Mouse (Mus musculus): Measurements from ENCODE around the gene Tmem9b.
A peak's percentile ranks its signal among the peaks of the same experiment; 100 is the strongest.

The Tmem9b gene

GRCm38 (mm10) chr7:109752008-109752925 lies at the start of gene Tmem9b:
Gene Tmem9b, minus strand, starts transcription at chr7:109752875.
- DNase-seq = peak; percentile 91

GRCm38 (mm10) chr7:109800626-109801025 lies 48.0 kb upstream of the Tmem9b start:
- no peak for DNase-seq

- DNase-seq = peak; percentile 28
These were observed 46.5 kb upstream of the Tmem9b start for GRCm38 (mm10) chr7:109799168-109799567.

- peak; percentile 13 for DNase-seq
These were observed 42.9 kb upstream of the Tmem9b start for GRCm38 (mm10) chr7:109795564-109795963.

- DNase-seq = no peak
These were observed 41.9 kb upstream of the Tmem9b start for GRCm38 (mm10) chr7:109794556-109794955.

- DNase-seq = peak; percentile 72
These were observed 40.1 kb upstream of the Tmem9b start for GRCm38 (mm10) chr7:109792759-109793158.

- DNase-seq = no peak
These were observed 38.1 kb upstream of the Tmem9b start for GRCm38 (mm10) chr7:109790818-109791217.

GRCm38 (mm10) chr7:109787860-109788259 lies 35.2 kb upstream of the Tmem9b start:
- no peak for DNase-seq

GRCm38 (mm10) chr7:109783281-109783680 lies 30.6 kb upstream of the Tmem9b start:
- DNase-seq = no peak

GRCm38 (mm10) chr7:109781470-109782203 lies 29.0 kb upstream of the Tmem9b start, which contains the start of gene Nrip3:
Gene Nrip3, minus strand, starts transcription at chr7:109782025.
- peak; percentile 80 for DNase-seq

- DNase-seq = no peak
These were observed 28.4 kb upstream of the Tmem9b start for GRCm38 (mm10) chr7:109781087-109781469.

- DNase-seq = no peak
These were observed 19.6 kb upstream of the Tmem9b start for GRCm38 (mm10) chr7:109772251-109772650.

GRCm38 (mm10) chr7:109768699-109769383 lies 16.2 kb upstream of the Tmem9b start:
- DNase-seq = no peak

GRCm38 (mm10) chr7:109767575-109768350 lies 15.1 kb upstream of the Tmem9b start:
- DNase-seq = no peak

- DNase-seq = no peak
These were observed 11.3 kb upstream of the Tmem9b start for GRCm38 (mm10) chr7:109764009-109764408.

- DNase-seq = peak; percentile 46
These were observed 3.6 kb upstream of the Tmem9b start for GRCm38 (mm10) chr7:109756291-109756690.

GRCm38 (mm10) chr7:109754034-109754433 lies 1.4 kb upstream of the Tmem9b start:
- DNase-seq = no peak

GRCm38 (mm10) chr7:109751427-109752007 lies 1.2 kb downstream of the Tmem9b start:
- DNase-seq = peak; percentile 23

GRCm38 (mm10) chr7:109747747-109748146 lies 4.9 kb downstream of the Tmem9b start:
- DNase-seq = peak; percentile 23

GRCm38 (mm10) chr7:109741703-109742102 lies 11.0 kb downstream of the Tmem9b start:
- DNase-seq = no peak

GRCm38 (mm10) chr7:109741060-109741459 lies 11.6 kb downstream of the Tmem9b start:
- no peak for DNase-seq

GRCm38 (mm10) chr7:109739822-109740370 lies 12.8 kb downstream of the Tmem9b start:
- no peak for DNase-seq
